Mouse (Mus musculus): Measurements from ENCODE around the gene Prkn. TPM values are rescaled to one million over a fixed set of nuclear protein-coding genes. Genes with fewer than 3 reads are reported as not detected.

Gene Prkn
- polyA plus RNA-seq, 1 experiment from 2014 or later: 1.5 TPM

DNA sequence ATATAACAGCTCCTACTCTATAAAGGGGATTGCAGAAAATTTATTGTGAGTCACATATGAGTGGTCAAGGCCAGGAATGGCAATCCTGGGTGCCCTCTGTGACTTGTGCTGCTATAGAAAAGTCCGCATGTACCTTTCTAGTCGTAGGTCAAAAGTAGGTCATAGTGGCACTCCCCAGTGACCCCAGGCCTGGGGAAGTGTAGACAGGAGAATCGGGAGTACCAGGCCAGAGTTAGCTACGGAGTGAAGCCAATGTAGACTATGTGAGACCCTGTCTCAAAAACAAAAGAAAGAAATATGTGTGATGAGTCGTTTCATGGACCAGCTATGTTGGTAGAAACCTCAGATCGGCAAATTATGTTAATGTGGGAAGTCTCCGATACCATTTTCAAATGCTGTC, 1206.8 kb downstream of the Prkn start:
- Histone ChIP-seq H3K4me1 (replicated peaks; ENCODE audit: control insufficient read depth, insufficient read depth, low read length) (peaks cover 2% of the 10 kb centered on the region; the same call in 1 of the 2 replicates), H3K4me2 (ENCODE audit: low read depth, low read length, severe bottlenecking) (no peak overlapping the region), H3K9me3 (ENCODE audit: control insufficient read depth, low read length) (no peaks in the 10 kb centered on the region), H3K36me3 (ENCODE audit: control insufficient read depth, insufficient read depth, low read length) (no peaks in the 10 kb centered on the region), H3K27ac (ENCODE audit: low read depth, low read length) (no peak overlapping the region), H3K27me3 (ENCODE audit: control insufficient read depth, insufficient read depth, low read length) (no peaks in the 10 kb centered on the region), H3K4me3 (ENCODE audit: low read depth, low read length) (no peak overlapping the region), H3K9ac (ENCODE audit: low read length) (no peak overlapping the region)
- 77% methylated on average over 7 of the region's 7 CpGs for WGBS
- ATAC-seq (replicated peaks; ENCODE audit: low FRiP score) (no peak), DNase-seq (ENCODE audit: low spot score) (peak; percentile 38)

DNA sequence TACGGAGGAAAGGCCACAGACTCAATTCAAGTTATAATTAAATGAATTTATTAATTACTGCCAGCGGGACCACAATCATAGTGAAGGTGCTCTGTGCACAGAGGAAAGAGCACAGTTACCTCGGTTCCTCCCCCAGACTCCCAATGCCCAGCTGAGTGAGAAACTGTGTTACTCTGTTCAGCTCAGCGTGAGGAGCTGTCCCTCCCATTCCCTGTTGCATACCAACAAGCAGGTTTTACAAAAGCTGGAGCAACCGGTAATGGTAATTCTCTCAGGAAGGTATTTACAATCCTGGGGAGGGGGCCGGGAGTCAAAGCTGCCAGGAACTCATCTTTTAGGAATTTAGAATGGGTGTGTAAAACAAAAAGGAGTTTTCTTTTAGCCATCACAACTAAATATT, 1207.3 kb downstream of the Prkn start:
- H3K27me3 ChIP-seq (ENCODE audit: control insufficient read depth, insufficient read depth, low read length): no peaks in the 10 kb centered on the region
- H3K9ac ChIP-seq (ENCODE audit: low read length): no peak overlapping the region
- DNase-seq (ENCODE audit: low spot score) (peak; percentile 20), ATAC-seq (replicated peaks; ENCODE audit: low FRiP score) (no peak)
- no peak overlapping the region for H3K4me3 ChIP-seq (ENCODE audit: low read depth, low read length)
- H3K4me1 ChIP-seq (replicated peaks; ENCODE audit: control insufficient read depth, insufficient read depth, low read length): peaks cover 2% of the 10 kb centered on the region; the same call in 1 of the 2 replicates
- no peak overlapping the region for H3K27ac ChIP-seq (ENCODE audit: low read depth, low read length)
- 23% methylated on average over 6 of the region's 6 CpGs for WGBS
- no peaks in the 10 kb centered on the region for H3K9me3 ChIP-seq (ENCODE audit: control insufficient read depth, low read length)
- no peaks in the 10 kb centered on the region for H3K36me3 ChIP-seq (ENCODE audit: control insufficient read depth, insufficient read depth, low read length)
- H3K4me2 ChIP-seq (ENCODE audit: low read depth, low read length, severe bottlenecking): no peak overlapping the region

- no peak overlapping the region for H3K4me3 ChIP-seq (ENCODE audit: low read depth, low read length)
- no peaks in the 10 kb centered on the region for H3K36me3 ChIP-seq (ENCODE audit: control insufficient read depth, insufficient read depth, low read length)
- no peaks in the 10 kb centered on the region for H3K9me3 ChIP-seq (ENCODE audit: control insufficient read depth, low read length)
- 82% methylated on average over 9 of the region's 9 CpGs for WGBS
- no peaks in the 10 kb centered on the region for H3K27me3 ChIP-seq (ENCODE audit: control insufficient read depth, insufficient read depth, low read length)
- H3K4me1 ChIP-seq (replicated peaks; ENCODE audit: control insufficient read depth, insufficient read depth, low read length): peaks cover 2% of the 10 kb centered on the region; the same call in 1 of the 2 replicates
- H3K4me2 ChIP-seq (ENCODE audit: low read depth, low read length, severe bottlenecking): no peak overlapping the region
- no peak overlapping the region for H3K9ac ChIP-seq (ENCODE audit: low read length)
- H3K27ac ChIP-seq (ENCODE audit: low read depth, low read length): no peak overlapping the region
- DNase-seq (ENCODE audit: low spot score): peak; percentile 43
- ATAC-seq (replicated peaks; ENCODE audit: low FRiP score): no peak
Measured at GRCm38 (mm10) chr17:12048695-12049490, 1208.7 kb downstream of the Prkn start.

- no peak for ATAC-seq (replicated peaks; ENCODE audit: low FRiP score)
- Histone ChIP-seq H3K9ac (ENCODE audit: low read length) (no peak overlapping the region), H3K27me3 (ENCODE audit: control insufficient read depth, insufficient read depth, low read length) (no peaks in the 10 kb centered on the region), H3K9me3 (ENCODE audit: control insufficient read depth, low read length) (no peaks in the 10 kb centered on the region), H3K4me1 (replicated peaks; ENCODE audit: control insufficient read depth, insufficient read depth, low read length) (no peaks in the 10 kb centered on the region), H3K4me2 (ENCODE audit: low read depth, low read length, severe bottlenecking) (no peak overlapping the region), H3K27ac (ENCODE audit: low read depth, low read length) (no peak overlapping the region), H3K4me3 (ENCODE audit: low read depth, low read length) (no peak overlapping the region), H3K36me3 (ENCODE audit: control insufficient read depth, insufficient read depth, low read length) (no peaks in the 10 kb centered on the region)
- 92% methylated on average over 5 of the region's 5 CpGs for WGBS
- DNase-seq (ENCODE audit: low spot score): no peak
Measured at GRCm38 (mm10) chr17:12050261-12050660, 1210.1 kb downstream of the Prkn start.

DNA sequence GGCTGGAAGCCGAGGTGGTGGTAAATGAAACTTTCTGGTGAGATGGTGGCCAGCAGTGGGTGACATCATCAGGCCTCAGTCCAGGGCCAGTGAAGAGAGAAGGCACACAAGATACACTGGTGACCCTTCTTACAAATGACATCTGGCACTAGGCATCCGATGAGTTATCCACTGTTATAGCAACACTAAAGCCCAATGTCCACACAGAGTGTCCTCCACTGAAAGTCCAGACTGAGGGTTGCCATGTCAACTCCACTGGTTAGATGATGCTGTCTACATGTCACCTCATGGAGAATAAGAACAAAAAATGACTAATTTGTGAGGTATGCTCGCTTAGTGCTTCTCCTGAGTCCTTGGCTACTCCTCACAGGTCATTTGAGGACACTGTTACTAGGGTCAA, 1210.8 kb downstream of the Prkn start:
- 85% methylated on average over 3 of the region's 3 CpGs for WGBS
- Histone ChIP-seq H3K9me3 (ENCODE audit: control insufficient read depth, low read length) (no peaks in the 10 kb centered on the region), H3K9ac (ENCODE audit: low read length) (no peak overlapping the region), H3K27me3 (ENCODE audit: control insufficient read depth, insufficient read depth, low read length) (no peaks in the 10 kb centered on the region), H3K36me3 (ENCODE audit: control insufficient read depth, insufficient read depth, low read length) (no peaks in the 10 kb centered on the region), H3K4me1 (replicated peaks; ENCODE audit: control insufficient read depth, insufficient read depth, low read length) (no peaks in the 10 kb centered on the region), H3K27ac (ENCODE audit: low read depth, low read length) (no peak overlapping the region), H3K4me2 (ENCODE audit: low read depth, low read length, severe bottlenecking) (no peak overlapping the region), H3K4me3 (ENCODE audit: low read depth, low read length) (no peak overlapping the region)
- DNase-seq (ENCODE audit: low spot score) (no peak), ATAC-seq (replicated peaks; ENCODE audit: low FRiP score) (no peak)

DNA sequence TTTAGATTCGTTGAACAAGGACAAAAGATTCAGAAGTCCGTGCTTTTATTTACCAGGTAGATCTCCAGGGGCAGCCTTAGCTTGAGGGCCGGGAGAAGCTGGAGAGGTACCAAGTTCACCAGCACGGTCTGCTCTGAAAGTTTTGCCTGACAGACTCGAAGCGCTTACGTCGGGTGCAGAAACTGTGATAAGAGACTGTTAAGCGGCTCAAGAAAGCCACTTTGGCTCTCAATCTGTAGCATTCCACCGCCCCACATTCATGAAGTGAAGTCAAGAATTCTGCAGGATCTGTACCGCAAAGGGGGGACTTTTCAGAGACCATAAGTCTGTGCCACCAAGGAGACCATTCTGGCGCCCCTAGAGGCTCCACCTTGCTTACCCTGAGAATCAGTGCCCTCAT, 1212.5 kb downstream of the Prkn start:
- WGBS: 88% methylated on average over 12 of the region's 12 CpGs
- H3K27ac ChIP-seq (ENCODE audit: low read depth, low read length): no peak overlapping the region
- no peak overlapping the region for H3K9ac ChIP-seq (ENCODE audit: low read length)
- H3K4me1 ChIP-seq (replicated peaks; ENCODE audit: control insufficient read depth, insufficient read depth, low read length): no peaks in the 10 kb centered on the region
- H3K4me3 ChIP-seq (ENCODE audit: low read depth, low read length): no peak overlapping the region
- DNase-seq (ENCODE audit: low spot score) (peak; percentile 38), ATAC-seq (replicated peaks; ENCODE audit: low FRiP score) (no peak)
- H3K9me3 ChIP-seq (ENCODE audit: control insufficient read depth, low read length): no peaks in the 10 kb centered on the region
- H3K27me3 ChIP-seq (ENCODE audit: control insufficient read depth, insufficient read depth, low read length): no peaks in the 10 kb centered on the region
- no peak overlapping the region for H3K4me2 ChIP-seq (ENCODE audit: low read depth, low read length, severe bottlenecking)
- no peaks in the 10 kb centered on the region for H3K36me3 ChIP-seq (ENCODE audit: control insufficient read depth, insufficient read depth, low read length)

- Histone ChIP-seq H3K9ac (ENCODE audit: low read length) (no peak overlapping the region), H3K4me1 (replicated peaks; ENCODE audit: control insufficient read depth, insufficient read depth, low read length) (no peaks in the 10 kb centered on the region), H3K36me3 (ENCODE audit: control insufficient read depth, insufficient read depth, low read length) (no peaks in the 10 kb centered on the region), H3K27me3 (ENCODE audit: control insufficient read depth, insufficient read depth, low read length) (no peaks in the 10 kb centered on the region), H3K9me3 (ENCODE audit: control insufficient read depth, low read length) (no peaks in the 10 kb centered on the region), H3K27ac (ENCODE audit: low read depth, low read length) (no peak overlapping the region), H3K4me2 (ENCODE audit: low read depth, low read length, severe bottlenecking) (no peak overlapping the region), H3K4me3 (ENCODE audit: low read depth, low read length) (no peak overlapping the region)
- DNase-seq (ENCODE audit: low spot score) (no peak), ATAC-seq (replicated peaks; ENCODE audit: low FRiP score) (no peak)
- 93% methylated on average over 6 of the region's 6 CpGs for WGBS
Measured at GRCm38 (mm10) chr17:12059041-12059440, 1218.9 kb downstream of the Prkn start.

- Histone ChIP-seq H3K4me2 (ENCODE audit: low read depth, low read length, severe bottlenecking) (no peak overlapping the region), H3K36me3 (ENCODE audit: control insufficient read depth, insufficient read depth, low read length) (no peaks in the 10 kb centered on the region), H3K4me3 (ENCODE audit: low read depth, low read length) (no peak overlapping the region), H3K27ac (ENCODE audit: low read depth, low read length) (no peak overlapping the region), H3K9ac (ENCODE audit: low read length) (no peak overlapping the region), H3K4me1 (replicated peaks; ENCODE audit: control insufficient read depth, insufficient read depth, low read length) (no peaks in the 10 kb centered on the region), H3K9me3 (ENCODE audit: control insufficient read depth, low read length) (no peaks in the 10 kb centered on the region), H3K27me3 (ENCODE audit: control insufficient read depth, insufficient read depth, low read length) (no peaks in the 10 kb centered on the region)
- no peak for ATAC-seq (replicated peaks; ENCODE audit: low FRiP score)
- 87% methylated on average over 10 of the region's 10 CpGs for WGBS
- DNase-seq (ENCODE audit: low spot score): no peak
Measured at GRCm38 (mm10) chr17:12061381-12061780, 1221.2 kb downstream of the Prkn start.

- ATAC-seq (replicated peaks; ENCODE audit: low FRiP score): no peak
- Histone ChIP-seq H3K4me2 (ENCODE audit: low read depth, low read length, severe bottlenecking) (no peak overlapping the region), H3K9ac (ENCODE audit: low read length) (no peak overlapping the region)
Measured at GRCm38 (mm10) chr17:12062861-12063260, 1222.7 kb downstream of the Prkn start.

More at GRCm38 (mm10) chr17:12062861-12063260, 1222.7 kb downstream of the Prkn start:
- no peaks in the 10 kb centered on the region for H3K9me3 ChIP-seq (ENCODE audit: control insufficient read depth, low read length)
- DNase-seq (ENCODE audit: low spot score): no peak
- H3K36me3 ChIP-seq (ENCODE audit: control insufficient read depth, insufficient read depth, low read length): no peaks in the 10 kb centered on the region
- H3K27me3 ChIP-seq (ENCODE audit: control insufficient read depth, insufficient read depth, low read length): no peaks in the 10 kb centered on the region
- no peak overlapping the region for H3K27ac ChIP-seq (ENCODE audit: low read depth, low read length)
- H3K4me3 ChIP-seq (ENCODE audit: low read depth, low read length): no peak overlapping the region
- H3K4me1 ChIP-seq (replicated peaks; ENCODE audit: control insufficient read depth, insufficient read depth, low read length): no peaks in the 10 kb centered on the region
- WGBS: 72% methylated on average over 3 of the region's 3 CpGs
